Mouse (Mus musculus) limb, embryonic 13.5 days (tissue): ENCODE measurements around the gene Olfr202. TPM values are rescaled to one million over a fixed set of nuclear protein-coding genes. Genes with fewer than 3 reads are reported as not detected.

Source experiments
- polyA plus RNA-seq: library from polyadenylated mRNA; unstranded; fragments of >200 nt; fragmentation: Nextera tagmentation; extraction: Ambion mirVana; gene quantifications from 2 replicates; pipeline ENCODE4 v1.2.1, GENCODE M21; 2015

Gene Olfr202
- polyA plus RNA-seq, 1 experiment from 2014 or later: not detected

Other genes starting within 250 kb of the Olfr202 start
- gene Olfr187, start 247.0 kb downstream of the Olfr202 start, polyA plus RNA-seq: not detected in 2 replicates
- gene Olfr190, start 208.8 kb downstream of the Olfr202 start, polyA plus RNA-seq: not detected in 2 replicates
- gene Olfr191, start 197.0 kb downstream of the Olfr202 start, polyA plus RNA-seq: not detected in 2 replicates
- not detected in 2 replicates for gene Olfr193, start 174.9 kb downstream of the Olfr202 start, polyA plus RNA-seq
- gene Olfr194, start 165.7 kb downstream of the Olfr202 start, polyA plus RNA-seq: not detected in 2 replicates
- gene Olfr195, start 139.7 kb downstream of the Olfr202 start, polyA plus RNA-seq: not detected in 2 replicates
- gene Olfr196, start 116.3 kb downstream of the Olfr202 start, polyA plus RNA-seq: not detected in 2 replicates
- not detected in 2 replicates for gene Olfr198, start 83.3 kb downstream of the Olfr202 start, polyA plus RNA-seq
- gene Olfr199, start 67.0 kb downstream of the Olfr202 start, polyA plus RNA-seq: not detected in 2 replicates
- gene Olfr201, start 14.2 kb downstream of the Olfr202 start, polyA plus RNA-seq: not detected in 2 replicates
- gene Olfr203, start 12.1 kb upstream of the Olfr202 start, polyA plus RNA-seq: not detected in 2 replicates
- not detected in 2 replicates for gene Olfr204, start 31.5 kb upstream of the Olfr202 start, polyA plus RNA-seq
- not detected in 2 replicates for gene Olfr205, start 44.3 kb upstream of the Olfr202 start, polyA plus RNA-seq
- not detected in 2 replicates for gene Olfr206, start 62.5 kb upstream of the Olfr202 start, polyA plus RNA-seq
- gene Olfr209, start 77.2 kb upstream of the Olfr202 start, polyA plus RNA-seq: not detected in 2 replicates
- gene Gabrr3, start 120.5 kb upstream of the Olfr202 start, polyA plus RNA-seq: 0.06 and 0.08 TPM in 2 replicates
- gene Riox2, start 185.0 kb upstream of the Olfr202 start, polyA plus RNA-seq: 30.0 and 31.3 TPM in 2 replicates